Mouse (Mus musculus) CD8-positive naive resting alpha-beta T cell, adult 57 days (primary cell): Measurements from ENCODE around the gene Pax5. TPM values are rescaled to one million over a fixed set of nuclear protein-coding genes. Genes with fewer than 3 reads are reported as not detected.

Experiments
- total RNA-seq: library from RNA; stranded (reverse); gene quantifications from one replicate; pipeline ENCODE4 v1.2.4, GENCODE M21; 2023

Pax5 gene
- 81.8 TPM for total RNA-seq

DNA sequence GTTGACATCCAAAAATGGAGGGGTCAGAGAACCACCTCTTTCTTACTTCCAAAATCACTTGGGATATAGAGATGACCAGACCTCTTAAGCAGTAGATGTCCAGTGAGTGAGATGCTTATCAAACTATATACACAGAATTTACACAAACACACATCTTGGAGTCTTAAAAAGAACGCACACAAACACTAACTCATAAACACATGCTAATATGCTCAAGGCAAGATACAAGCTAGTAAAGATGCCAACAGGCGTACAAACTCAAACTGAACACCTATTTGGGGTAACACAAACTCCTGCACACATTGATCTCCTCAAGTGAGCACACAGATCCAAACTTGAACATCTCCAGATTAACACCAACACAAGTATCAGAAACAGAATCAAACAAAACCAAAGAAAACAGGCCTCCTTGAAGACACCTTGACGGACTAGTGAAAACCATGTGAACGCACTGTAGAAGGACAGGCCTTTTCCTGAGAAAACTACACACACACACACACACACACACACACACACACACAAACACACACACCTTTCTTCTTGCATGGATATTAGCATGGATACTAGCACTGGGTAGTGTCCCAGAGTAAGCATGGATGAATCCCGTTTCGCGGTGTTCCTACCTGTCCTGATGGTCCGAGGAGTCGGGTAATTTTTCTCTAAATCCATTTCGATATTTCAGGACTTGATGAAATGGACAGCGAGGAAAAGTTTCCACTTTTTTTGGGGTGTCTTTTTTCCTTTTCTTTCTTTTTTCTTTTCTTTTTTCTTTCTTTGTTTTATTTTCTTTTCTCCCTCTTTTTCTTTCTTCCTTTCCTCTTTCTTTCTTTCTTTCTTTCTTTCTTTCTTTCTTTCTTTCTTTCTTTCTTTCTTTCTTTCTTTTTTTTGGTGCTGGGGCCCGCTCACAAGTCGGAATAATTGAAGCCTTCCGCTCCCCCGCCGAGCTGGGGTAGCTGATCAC, at the start of gene Pax5:
Pax5 (minus strand) TSS at position 748 of the 961 bp plus-strand sequence.

DNA sequence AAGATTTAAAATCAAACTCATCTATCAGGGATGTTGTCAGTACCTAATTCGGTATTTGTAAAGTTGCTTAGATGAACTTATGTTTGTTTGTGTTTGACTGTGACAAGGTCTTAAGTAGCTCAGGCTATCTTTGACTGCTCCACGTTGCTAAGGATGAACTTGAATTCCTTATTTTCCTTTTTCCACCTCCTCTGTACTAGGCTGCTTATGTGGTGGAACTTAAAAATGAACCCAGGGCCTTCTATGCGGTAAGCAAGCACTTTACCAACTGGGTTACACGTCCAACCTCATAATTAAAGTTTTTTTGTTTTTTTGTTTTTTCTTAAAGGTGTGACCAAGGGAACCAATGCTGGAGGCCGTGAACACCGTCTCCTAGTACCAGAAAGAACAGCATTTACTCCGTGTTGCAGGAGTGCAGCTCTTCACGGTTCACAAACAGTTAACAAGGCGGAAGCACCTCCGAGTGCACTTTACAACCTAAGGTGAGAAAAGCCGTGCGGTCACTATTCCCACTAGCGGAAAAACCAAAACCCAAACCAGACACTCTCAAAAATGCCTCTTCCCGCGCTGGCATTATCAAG, 45.4 kb upstream of the Pax5 start, which contains the start of gene Zcchc7:
Zcchc7 (plus strand) TSS at position 325 of the 581 bp plus-strand sequence.

Other genes with a start within 250 kb of the Pax5 start
- 128 TPM for gene Zcchc7, start 45.4 kb upstream of the Pax5 start, total RNA-seq